ENCODE assay signal across 11 mouse cellular contexts in the genomic region with DNA sequence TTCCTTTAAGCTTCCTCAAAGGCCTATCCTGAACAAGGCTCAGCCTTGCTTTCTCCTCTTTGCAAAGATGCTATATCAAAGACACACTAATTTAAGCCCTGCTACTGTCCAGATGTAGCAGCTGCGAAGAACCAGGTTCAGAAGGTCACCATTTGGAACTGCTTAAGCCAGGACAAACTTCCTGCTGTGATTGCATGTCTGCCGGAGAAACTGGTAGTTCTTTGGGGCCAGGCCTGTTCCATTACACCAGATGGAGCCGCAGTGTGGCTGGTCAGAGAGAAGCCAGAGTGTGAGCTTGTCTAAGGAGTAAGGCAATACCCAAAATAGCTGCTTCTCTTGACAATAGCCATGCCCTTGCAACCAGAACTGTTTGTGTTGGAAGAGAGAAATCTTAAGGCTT.
DNase-seq lines count a peak whose midpoint lies in the region; ATAC-seq and TF ChIP-seq lines count a peak whose summit lies in the region.
"Had no signal": no experiment of that assay in that cellular context is flagged by ENCODE, and none has a peak within 500 bp of the region (broad histone marks: within the 10 kb centered on the region; RNA-seq: fewer than 3 reads in every experiment).

No protein-coding gene starts in this region.

- no peak overlapping the region for H3K27ac ChIP-seq in kidney, postnatal 0 days
- H3K27ac ChIP-seq in kidney, embryonic 16.5 days (ENCODE audit: low read length) = no peak overlapping the region
- no peak overlapping the region for H3K27ac ChIP-seq in embryonic facial prominence, embryonic 10.5 days (replicated peaks)
- no peak overlapping the region for H3K27ac ChIP-seq in forebrain, embryonic 13.5 days
- H3K27ac ChIP-seq: neural tube, embryonic 13.5 days had no signal

- peak; percentile 18 for DNase-seq in kidney, postnatal 0 days (ENCODE audit: low spot score)
- peak; percentile 56 for DNase-seq in cerebellum, adult 11 months
- peak; percentile 79 for DNase-seq in embryonic facial prominence, embryonic 10.5 days (ENCODE audit: low spot score)
- DNase-seq in heart, postnatal 14 days = peak; percentile 41 to 50
- no peak for DNase-seq in frontal cortex, adult 2 months (ENCODE audit: extremely low spot score in 1 of 2, low spot score in 1 of 2)
- DNase-seq in lung, postnatal 4 days = no peak
- DNase-seq: kidney, postnatal 36 days; lung, adult 18-20 months had no signal

- H3K27me3 ChIP-seq in kidney, postnatal 0 days (ENCODE audit: insufficient read depth, low read length) = no peaks in the 10 kb centered on the region
- H3K27me3 ChIP-seq in kidney, embryonic 16.5 days (ENCODE audit: insufficient read depth, low read length) = no peaks in the 10 kb centered on the region
- H3K27me3 ChIP-seq in embryonic facial prominence, embryonic 10.5 days (replicated peaks; ENCODE audit: low read depth, poor library complexity, severe bottlenecking) = no peaks in the 10 kb centered on the region
- no peaks in the 10 kb centered on the region for H3K27me3 ChIP-seq in forebrain, embryonic 13.5 days
- H3K27me3 ChIP-seq: neural tube, embryonic 13.5 days had no signal

- no peaks in the 10 kb centered on the region for H3K9me3 ChIP-seq in kidney, postnatal 0 days (replicated peaks; ENCODE audit: low read length)
- no peaks in the 10 kb centered on the region; the same call in 1 of the 2 replicates for H3K9me3 ChIP-seq in kidney, embryonic 16.5 days (ENCODE audit: low read length)
- no peaks in the 10 kb centered on the region for H3K9me3 ChIP-seq in embryonic facial prominence, embryonic 10.5 days
- no peaks in the 10 kb centered on the region for H3K9me3 ChIP-seq in forebrain, embryonic 13.5 days (replicated peaks)
- H3K9me3 ChIP-seq: neural tube, embryonic 13.5 days had no signal

- WGBS in kidney, postnatal 0 days = 26% methylated on average over 3 of the region's 3 CpGs
- whole genome bisulfite sequencing in kidney, embryonic 16.5 days = 26% methylated on average over 3 of the region's 3 CpGs
- WGBS in embryonic facial prominence, embryonic 10.5 days = 21% methylated on average over 3 of the region's 3 CpGs
- WGBS in forebrain, embryonic 13.5 days = 61% methylated on average over 3 of the region's 3 CpGs

- peaks cover 4% of the 10 kb centered on the region; the same call in 1 of the 2 replicates for H3K4me1 ChIP-seq in kidney, postnatal 0 days (replicated peaks; ENCODE audit: insufficient read depth, low read length)
- H3K4me1 ChIP-seq in kidney, embryonic 16.5 days (ENCODE audit: insufficient read depth, low read length) = peaks cover 6% of the 10 kb centered on the region; the same call in 1 of the 2 replicates
- peaks cover 40% of the 10 kb centered on the region for H3K4me1 ChIP-seq in embryonic facial prominence, embryonic 10.5 days
- peaks cover 7% of the 10 kb centered on the region for H3K4me1 ChIP-seq in forebrain, embryonic 13.5 days

- no peak for ATAC-seq in kidney, postnatal 0 days (replicated peaks; ENCODE audit: low FRiP score, low read depth)
- no peak for ATAC-seq in kidney, embryonic 16.5 days (ENCODE audit: low FRiP score, low TSS enrichment)
- ATAC-seq in forebrain, embryonic 13.5 days = no peak

- intact Hi-C loops in heart, postnatal 14 days (cut with DNase I) = loop anchor here (5.0 kb wide), 1 partner anchor 35 kb away; no protein-coding TSS in a partner anchor

- no peak overlapping the region for H3K4me2 ChIP-seq in kidney, postnatal 0 days (ENCODE audit: low read length)
- no peak overlapping the region for H3K4me2 ChIP-seq in kidney, embryonic 16.5 days (replicated peaks; ENCODE audit: low read depth, low read length)
- H3K4me2 ChIP-seq in forebrain, embryonic 13.5 days = no peak overlapping the region
- H3K4me2 ChIP-seq: neural tube, embryonic 13.5 days had no signal

- H3K9ac ChIP-seq in kidney, postnatal 0 days (ENCODE audit: low read depth, low read length) = no peak overlapping the region
- no peak overlapping the region for H3K9ac ChIP-seq in kidney, embryonic 16.5 days (replicated peaks; ENCODE audit: low read length)
- no peak overlapping the region for H3K9ac ChIP-seq in forebrain, embryonic 13.5 days
- H3K9ac ChIP-seq: neural tube, embryonic 13.5 days had no signal

- no peak overlapping the region for H3K4me3 ChIP-seq in kidney, postnatal 0 days (replicated peaks; ENCODE audit: low read depth, low read length)
- no peak overlapping the region for H3K4me3 ChIP-seq in kidney, embryonic 16.5 days (ENCODE audit: low read length)
- H3K4me3 ChIP-seq in embryonic facial prominence, embryonic 10.5 days = no peak overlapping the region
- no peak overlapping the region for H3K4me3 ChIP-seq in forebrain, embryonic 13.5 days
- H3K4me3 ChIP-seq: neural tube, embryonic 13.5 days had no signal

- TF ChIP-seq CTCF in kidney, postnatal 0 days (IDR thresholded peaks at IDR 0.05; ENCODE audit: low read depth) = no peak

- H3K36me3 ChIP-seq in kidney, postnatal 0 days (ENCODE audit: insufficient read depth, low read length) = no peaks in the 10 kb centered on the region
- H3K36me3 ChIP-seq in kidney, embryonic 16.5 days (ENCODE audit: insufficient read depth, low read length) = no peaks in the 10 kb centered on the region
- H3K36me3 ChIP-seq in embryonic facial prominence, embryonic 10.5 days (replicated peaks) = no peaks in the 10 kb centered on the region
- no peaks in the 10 kb centered on the region for H3K36me3 ChIP-seq in forebrain, embryonic 13.5 days (ENCODE audit: poor library complexity, severe bottlenecking)
- H3K36me3 ChIP-seq: neural tube, embryonic 13.5 days had no signal

Comparison
In these comparisons a context has a peak if more than half of its experiments do, and no peak if none do; other contexts are left out.
1. DNase-seq: peak in kidney, postnatal 0 days (single experiment), cerebellum, adult 11 months (single experiment), embryonic facial prominence, embryonic 10.5 days (single experiment) and heart, postnatal 14 days (2 of 2); none in frontal cortex, adult 2 months (0 of 2) and lung, postnatal 4 days (0 of 2).